Mouse (Mus musculus): ENCODE measurements around the gene Lhx9.

The Lhx9 gene

DNA sequence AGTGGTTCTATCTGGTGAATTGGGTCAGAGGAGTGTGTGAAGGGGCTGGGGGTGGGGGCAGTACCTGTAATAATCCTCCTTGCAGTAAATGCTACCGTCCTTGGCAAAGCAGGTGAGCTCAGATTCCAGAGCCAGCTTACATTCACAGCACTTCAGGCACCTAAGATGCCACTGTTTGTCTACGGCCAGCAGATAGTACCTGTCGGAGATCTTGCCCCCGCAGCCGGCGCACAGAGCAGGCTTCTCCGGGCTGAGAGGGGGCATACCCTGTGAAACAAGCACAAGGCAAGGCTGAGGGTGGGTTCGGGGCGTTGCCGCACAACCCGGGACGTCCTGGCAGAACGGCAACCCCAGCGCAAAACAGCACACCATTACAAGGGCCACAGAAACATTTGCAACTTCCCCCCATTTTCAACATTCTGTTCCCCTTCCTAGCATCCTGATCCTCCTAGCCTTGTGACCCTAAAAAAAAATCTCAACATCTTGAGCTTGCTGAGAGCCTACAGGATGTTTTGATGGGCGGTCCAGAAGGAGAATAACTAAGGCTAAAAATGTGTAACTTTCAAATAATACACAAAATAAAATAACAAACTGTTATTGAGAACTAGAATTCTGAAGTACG is 8.5 kb downstream of the Lhx9 start:
- no peak for DNase-seq

DNA sequence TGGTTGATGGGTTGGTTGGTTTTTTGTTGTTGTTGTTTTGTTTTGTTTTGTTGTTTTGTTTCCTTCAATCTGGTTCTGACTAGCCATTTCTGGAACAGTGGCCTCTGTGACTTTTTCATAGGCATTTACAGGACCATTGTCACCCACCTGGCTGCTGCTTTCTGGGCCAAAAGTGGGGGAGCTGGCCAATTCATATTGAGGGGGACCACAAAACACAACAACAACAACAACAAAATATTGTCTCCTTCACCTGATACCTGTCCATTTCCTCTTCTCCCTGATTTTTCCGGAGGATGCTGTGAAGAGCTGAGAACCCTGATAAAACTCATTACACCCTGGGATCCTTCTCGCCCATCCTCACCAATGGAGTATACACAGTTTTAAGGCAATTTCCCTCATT is 9.1 kb downstream of the Lhx9 start:
- no peak for DNase-seq

GRCm38 (mm10) chr1:138837786-138838743 is 10.3 kb downstream of the Lhx9 start:
- no peak for DNase-seq

DNA sequence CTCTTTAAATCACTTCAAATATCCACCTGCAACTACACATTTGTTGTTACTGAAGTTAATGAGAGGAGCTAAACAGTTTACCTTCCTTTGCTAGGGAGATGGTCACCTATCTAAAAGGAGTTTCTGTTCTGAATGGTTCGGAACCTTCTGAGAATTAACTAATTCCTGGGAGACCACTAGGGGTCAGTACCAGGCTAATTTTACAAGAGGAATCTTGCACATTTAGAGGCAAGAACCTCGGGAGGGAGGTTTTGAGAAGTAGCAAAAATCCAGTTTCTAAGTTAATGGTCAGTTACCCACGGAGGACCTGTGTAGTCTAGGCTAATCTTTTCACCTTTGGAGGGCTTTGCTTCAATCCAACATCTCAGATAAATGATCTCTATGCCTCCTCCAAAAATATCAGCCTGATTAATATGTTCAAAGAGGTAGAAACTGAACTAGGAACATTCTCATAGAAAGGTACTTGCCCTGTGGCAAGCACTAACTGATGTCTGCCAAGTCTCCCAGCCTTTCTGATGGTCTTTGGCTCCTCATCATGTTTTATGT is 12.9 kb downstream of the Lhx9 start:
- no peak for DNase-seq

DNA sequence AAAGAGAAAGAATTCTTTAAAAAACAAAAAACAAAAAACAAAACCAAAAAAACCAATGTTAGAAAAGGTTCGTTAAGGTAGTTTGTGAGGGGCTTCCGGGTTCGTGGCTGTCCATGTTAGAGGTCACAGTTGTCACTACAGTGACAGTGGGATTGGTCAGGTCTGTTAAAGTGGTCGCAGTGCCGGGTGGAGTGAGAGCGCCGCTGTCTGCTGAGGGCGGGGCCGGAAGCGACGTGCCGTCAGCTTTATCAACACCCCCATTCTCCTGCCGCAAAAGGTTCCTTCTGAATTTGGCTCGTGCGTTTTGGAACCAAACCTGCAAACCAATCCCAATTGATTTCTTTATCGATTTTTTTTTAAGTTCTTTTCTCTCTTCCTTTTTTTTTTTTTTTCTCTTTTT is 17.1 kb downstream of the Lhx9 start:
- DNase-seq: no peak

GRCm38 (mm10) chr1:138826841-138827240 is 21.5 kb downstream of the Lhx9 start:
- no peak for DNase-seq

DNA sequence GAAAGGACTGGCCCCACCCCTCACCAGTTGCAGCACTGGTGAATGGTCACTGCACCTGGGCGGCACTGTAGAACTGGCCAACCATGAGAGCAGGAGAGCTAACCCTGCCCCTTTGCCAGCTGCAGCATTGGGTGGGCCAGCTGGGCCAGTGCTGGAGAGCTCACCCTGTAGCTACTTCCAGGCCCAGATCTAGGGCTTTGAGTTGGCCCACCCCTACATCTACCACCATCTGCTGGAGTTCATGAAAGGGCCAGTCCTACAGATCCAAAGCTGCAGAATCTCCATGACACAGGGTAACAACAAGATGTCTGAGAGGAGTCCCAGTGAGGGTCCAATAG is 25.4 kb downstream of the Lhx9 start:
- no peak for DNase-seq

- DNase-seq: no peak
Observed at GRCm38 (mm10) chr1:138822255-138822984, 26.0 kb downstream of the Lhx9 start.

- DNase-seq: no peak
Observed at GRCm38 (mm10) chr1:138801732-138802131, 46.6 kb downstream of the Lhx9 start.

GRCm38 (mm10) chr1:138801296-138801695 is 47.1 kb downstream of the Lhx9 start:
- DNase-seq: no peak

DNA sequence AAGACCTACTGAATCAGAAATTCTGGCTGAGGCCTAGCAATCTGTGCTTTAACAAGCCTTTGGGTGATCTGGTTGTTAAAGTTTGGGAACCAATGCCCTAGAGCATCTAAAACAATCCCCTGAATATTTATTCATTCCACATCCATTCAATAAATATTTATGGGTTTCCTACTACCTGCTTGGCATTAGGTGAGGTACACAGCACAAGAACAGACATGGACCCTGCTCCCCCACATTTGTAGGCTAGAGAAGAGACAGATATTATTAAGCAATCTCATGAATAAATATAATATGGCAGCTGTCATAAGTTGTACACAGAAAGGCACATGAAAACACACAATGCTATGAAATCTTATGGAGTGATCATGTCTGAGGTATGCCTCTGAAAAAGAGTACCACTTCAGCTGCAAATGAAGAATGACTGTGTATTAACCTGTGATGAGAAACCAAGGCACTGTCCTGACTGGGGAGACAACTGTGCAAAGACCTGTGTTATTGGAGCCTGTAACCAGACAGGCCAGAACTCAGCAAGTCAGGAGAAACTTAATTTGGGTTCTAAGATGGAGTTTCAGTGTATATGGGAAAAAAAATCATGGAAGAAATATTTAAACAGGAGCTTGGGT is 48.6 kb downstream of the Lhx9 start:
- no peak for DNase-seq

DNA sequence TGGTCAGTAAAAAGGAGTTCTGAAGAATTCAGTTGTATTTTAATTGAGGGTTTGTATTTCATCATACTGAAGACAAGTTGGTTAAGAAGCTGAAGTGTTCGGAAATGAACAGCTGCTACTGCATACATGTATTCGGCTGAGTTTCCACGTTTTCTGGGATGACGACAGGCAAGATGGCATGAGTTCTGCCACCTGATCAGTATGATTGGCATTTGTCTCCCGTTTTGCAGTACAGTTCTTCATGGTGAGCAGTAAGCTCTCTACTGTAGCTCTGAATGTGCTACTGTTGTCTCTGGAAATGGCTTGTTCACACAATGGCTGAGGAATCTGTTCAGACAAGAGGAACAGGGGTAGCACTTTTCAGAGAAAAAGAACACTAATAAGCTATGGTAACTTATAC is 50.3 kb downstream of the Lhx9 start:
- no peak for DNase-seq

- DNase-seq: no peak
Observed at GRCm38 (mm10) chr1:138785856-138786255, 62.5 kb downstream of the Lhx9 start.

DNA sequence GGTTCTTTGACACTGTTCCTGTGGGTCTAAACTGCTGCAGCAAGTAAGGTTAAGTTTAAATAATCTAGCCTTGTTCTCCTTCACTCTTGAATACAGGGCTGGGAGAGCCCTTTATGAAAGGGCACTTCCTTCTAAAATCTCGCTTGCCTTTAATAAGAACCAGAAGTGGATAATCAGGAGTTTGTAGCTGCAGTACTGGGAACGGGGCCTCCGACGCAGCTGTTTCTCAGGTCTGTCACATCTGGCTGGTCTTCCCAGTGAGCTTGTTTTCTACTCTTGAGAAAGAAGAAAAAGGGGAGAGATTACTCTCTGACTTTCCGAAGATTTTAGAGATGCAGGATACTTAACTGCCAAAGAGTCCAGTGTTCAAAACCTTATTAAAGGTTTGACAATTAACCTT is 64.4 kb downstream of the Lhx9 start:
- no peak for DNase-seq
